Mouse (Mus musculus): ENCODE measurements around the gene Memo1. TPM values are rescaled to one million over a fixed set of nuclear protein-coding genes. Genes with fewer than 3 reads are reported as not detected.

Gene Memo1
- total and polyA plus RNA-seq, 3 experiments = 63.1 to 75.3 TPM; not detected in 1

DNA sequence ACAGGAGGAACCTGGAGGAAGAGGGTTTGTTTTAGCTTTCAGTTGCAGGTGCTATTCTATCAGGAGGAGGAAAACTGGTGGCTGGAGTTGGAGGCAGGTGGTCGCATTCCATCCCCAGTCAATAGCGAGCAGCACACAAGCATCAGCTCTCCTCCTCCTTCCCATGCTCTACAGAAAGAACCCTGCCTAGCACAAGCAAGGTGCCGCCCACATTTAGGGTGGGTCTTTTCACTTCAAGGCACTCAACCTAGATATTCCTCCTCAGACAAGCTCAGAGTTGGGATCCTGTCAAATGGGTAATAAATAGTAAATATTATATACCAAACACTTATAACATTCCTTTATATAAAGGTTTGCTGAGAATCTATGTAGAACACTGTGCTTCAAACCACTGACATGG is 5.1 kb downstream of the Memo1 start:
- Histone ChIP-seq H3K27me3 (ENCODE audit: control insufficient read depth in 1 of 2, insufficient read depth in 2 of 2, low read length in 2 of 2) (no peaks in the 10 kb centered on the region), H3K9ac (ENCODE audit: control insufficient read depth, low read depth, low read length, poor library complexity, severe bottlenecking) (no peak overlapping the region), H3K79me2 (ENCODE audit: control insufficient read depth, insufficient read depth, low read length, poor library complexity) (peaks cover 70% of the 10 kb centered on the region), H3K36me3 (ENCODE audit: control insufficient read depth in 1 of 2, insufficient read depth in 2 of 2, low read length in 2 of 2) (peaks cover 5 to 54% of the 10 kb centered on the region in 2 experiments), H3K9me3 (replicated peaks; ENCODE audit: insufficient read depth, low read length) (no peaks in the 10 kb centered on the region), H3K27ac (ENCODE audit: control insufficient read depth, low read depth, low read length) (no peak overlapping the region), H3K4me1 (ENCODE audit: control insufficient read depth in 1 of 2, insufficient read depth in 2 of 2, low read length in 2 of 2) (peaks cover 32 to 35% of the 10 kb centered on the region in 2 experiments), H3K4me3 (ENCODE audit: control insufficient read depth in 1 of 2, insufficient read depth in 1 of 2, low read depth in 2 of 2, low read length in 2 of 2) (no peak overlapping the region)
- TF ChIP-seq RCOR1 (IDR thresholded peaks at IDR 0.05; ENCODE audit: low read depth, low read length) (no peak), SIN3A (IDR thresholded peaks at IDR 0.05; ENCODE audit: low read length) (no peak)
- DNase-seq (ENCODE audit: low read depth, low spot score) = no peak

DNA sequence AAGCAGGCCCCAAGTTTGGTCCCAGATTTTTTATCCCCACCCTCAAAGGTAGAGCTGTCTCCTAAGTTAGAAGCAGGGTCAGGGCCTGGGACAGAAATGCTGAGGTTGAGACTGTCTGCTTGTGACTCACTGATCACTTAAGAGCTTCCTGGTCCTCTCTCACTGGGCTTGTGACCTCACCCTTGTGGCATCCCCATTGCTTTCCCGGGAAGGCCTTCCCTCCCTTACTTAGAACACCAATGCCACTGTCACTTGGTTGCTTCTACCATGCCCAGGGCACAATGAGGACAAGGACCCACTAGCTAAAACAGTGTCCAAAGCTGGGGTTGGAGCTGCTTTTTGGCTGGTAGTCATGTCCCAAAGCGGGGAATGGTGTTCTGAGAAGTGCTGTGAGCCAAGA is 6.7 kb downstream of the Memo1 start:
- Histone ChIP-seq H3K36me3 (ENCODE audit: control insufficient read depth in 1 of 2, insufficient read depth in 2 of 2, low read length in 2 of 2) (peaks cover 5 to 67% of the 10 kb centered on the region in 2 experiments), H3K27me3 (ENCODE audit: control insufficient read depth in 1 of 2, insufficient read depth in 2 of 2, low read length in 2 of 2) (no peaks in the 10 kb centered on the region), H3K4me3 (ENCODE audit: control insufficient read depth in 1 of 2, insufficient read depth in 1 of 2, low read depth in 2 of 2, low read length in 2 of 2) (no peak overlapping the region), H3K79me2 (ENCODE audit: control insufficient read depth, insufficient read depth, low read length, poor library complexity) (peaks cover 71% of the 10 kb centered on the region), H3K4me1 (ENCODE audit: control insufficient read depth in 1 of 2, insufficient read depth in 2 of 2, low read length in 2 of 2) (peaks cover 41 to 47% of the 10 kb centered on the region in 2 experiments), H3K9me3 (replicated peaks; ENCODE audit: insufficient read depth, low read length) (no peaks in the 10 kb centered on the region), H3K27ac (ENCODE audit: control insufficient read depth, low read depth, low read length) (no peak overlapping the region), H3K9ac (ENCODE audit: control insufficient read depth, low read depth, low read length, poor library complexity, severe bottlenecking) (no peak overlapping the region)
- TF ChIP-seq GATA1 (IDR thresholded peaks at IDR 0.05; ENCODE audit: low read depth, low read length) (no peak), SMC3 (IDR thresholded peaks at IDR 0.05; ENCODE audit: low read depth, low read length) (no peak), GABPA (IDR thresholded peaks at IDR 0.05; ENCODE audit: low read depth, low read length) (no peak), POLR2AphosphoS2 (IDR thresholded peaks at IDR 0.05; ENCODE audit: low read length) (no peak), EP300 (IDR thresholded peaks at IDR 0.05; ENCODE audit: low read depth in 1 of 2, low read length in 2 of 2) (no peak), USF2 (IDR thresholded peaks at IDR 0.05; ENCODE audit: borderline replicate concordance in 1 of 2, insufficient read depth in 1 of 2, low read depth in 1 of 2, low read length in 2 of 2) (no peak), BHLHE40 (IDR thresholded peaks at IDR 0.05; ENCODE audit: borderline replicate concordance, low read depth, low read length) (no peak), USF1 (IDR thresholded peaks at IDR 0.05; ENCODE audit: low read depth, low read length) (no peak), CHD2 (IDR thresholded peaks at IDR 0.05; ENCODE audit: low read length) (no peak), ZC3H11A (IDR thresholded peaks at IDR 0.05; ENCODE audit: low read depth, low read length) (no peak), ZKSCAN1 (IDR thresholded peaks at IDR 0.05; ENCODE audit: low read depth, low read length) (no peak), JUND (IDR thresholded peaks at IDR 0.05; ENCODE audit: low read depth, low read length) (no peak), MYB (IDR thresholded peaks at IDR 0.05; ENCODE audit: low read depth, low read length) (no peak), ZMIZ1 (IDR thresholded peaks at IDR 0.05; ENCODE audit: low read depth, low read length) (no peak), MEF2A (IDR thresholded peaks at IDR 0.05; ENCODE audit: extremely low read depth, insufficient replicate concordance, low read depth, low read length, poor library complexity, severe bottlenecking) (no peak), KAT2A (conservative IDR thresholded peaks at IDR 0.05; ENCODE audit: low read depth, low read length) (no peak), MAZ (IDR thresholded peaks at IDR 0.05; ENCODE audit: low read depth, low read length) (no peak), RCOR1 (IDR thresholded peaks at IDR 0.05; ENCODE audit: low read depth, low read length) (no peak)
- no peak for DNase-seq (ENCODE audit: low read depth, low spot score)
